Comparison of ENCODE assay signal across 20 mouse cellular contexts in the genomic region with DNA sequence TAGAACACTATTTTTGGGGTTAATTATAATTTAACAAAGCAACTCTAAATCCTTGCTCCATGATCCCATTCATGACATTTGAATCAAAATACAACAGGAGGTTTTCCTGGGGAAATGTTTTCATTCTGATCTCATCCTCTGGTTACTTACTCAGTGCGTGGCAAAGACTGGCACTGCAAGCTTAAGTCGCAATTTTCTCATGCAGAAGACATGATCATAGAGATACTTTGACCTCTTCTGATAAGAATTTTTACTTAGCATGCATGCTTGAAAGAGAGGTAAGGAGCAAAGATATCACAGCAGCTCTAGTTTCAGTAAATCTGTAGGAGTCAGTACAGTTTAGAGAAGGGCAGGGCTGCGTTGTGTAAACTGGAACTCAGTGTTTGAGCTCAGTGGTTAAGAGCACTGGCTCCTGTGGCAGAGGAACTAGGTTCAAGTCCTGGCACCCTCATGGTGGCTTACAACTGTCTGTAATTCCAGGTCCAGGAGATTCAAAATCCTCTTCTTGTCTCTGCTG. TPM values are rescaled to one million over a fixed set of nuclear protein-coding genes. Genes with fewer than 3 reads are reported as not detected.
DNase-seq lines count a peak whose midpoint lies in the region; ATAC-seq and TF ChIP-seq lines count a peak whose summit lies in the region.
"Had no signal": no experiment of that assay in that cellular context is flagged by ENCODE, and none has a peak within 500 bp of the region (broad histone marks: within the 10 kb centered on the region; RNA-seq: fewer than 3 reads in every experiment).

No protein-coding gene starts in this region.

- WGBS in heart, embryonic 16.5 days: 55% methylated on average over 3 of the region's 3 CpGs
- 57% methylated on average over 3 of the region's 3 CpGs for WGBS in midbrain, embryonic 11.5 days
- 74% methylated on average over 3 of the region's 3 CpGs for WGBS in midbrain, embryonic 10.5 days
- WGBS in stomach, postnatal 0 days: 37% methylated on average over 3 of the region's 3 CpGs

- H3K4me3 ChIP-seq in gastrocnemius, adult 2 months: peak overlapping the region; percentile 66
- no peak overlapping the region for H3K4me3 ChIP-seq in heart, embryonic 16.5 days (ENCODE audit: low read length)
- no peak overlapping the region for H3K4me3 ChIP-seq in midbrain, embryonic 11.5 days (ENCODE audit: low read depth, low read length)
- H3K4me3 ChIP-seq in midbrain, embryonic 10.5 days: no peak overlapping the region
- peak overlapping the region; percentile 22; the same call in 1 of the 2 replicates for H3K4me3 ChIP-seq in stomach, postnatal 0 days (ENCODE audit: low read depth, low read length)
- H3K4me3 ChIP-seq: liver, embryonic 13.5 days; lung, embryonic 15.5 days; midbrain, embryonic 13.5 days; neural tube, embryonic 13.5 days; stomach, embryonic 15.5 days had no signal

- ATAC-seq in heart, embryonic 16.5 days (replicated peaks; ENCODE audit: extremely low read depth, insufficient read depth, low FRiP score): no peak
- ATAC-seq in midbrain, embryonic 11.5 days (ENCODE audit: low FRiP score): no peak
- no peak for ATAC-seq in stomach, postnatal 0 days (ENCODE audit: low FRiP score, low TSS enrichment)
- ATAC-seq: midbrain, embryonic 13.5 days had no signal

- intact Hi-C loops in gastrocnemius, adult 2 months (cut with DNase I): no loop called here

- H3K9me3 ChIP-seq in heart, embryonic 16.5 days (replicated peaks; ENCODE audit: control insufficient read depth, low read length): no peaks in the 10 kb centered on the region
- H3K9me3 ChIP-seq in midbrain, embryonic 11.5 days (ENCODE audit: control insufficient read depth, low read length): no peaks in the 10 kb centered on the region
- no peaks in the 10 kb centered on the region for H3K9me3 ChIP-seq in midbrain, embryonic 10.5 days (replicated peaks)
- H3K9me3 ChIP-seq in stomach, postnatal 0 days (ENCODE audit: control insufficient read depth, low read length): no peaks in the 10 kb centered on the region
- H3K9me3 ChIP-seq: liver, embryonic 13.5 days; lung, embryonic 15.5 days; midbrain, embryonic 13.5 days; neural tube, embryonic 13.5 days; stomach, embryonic 15.5 days had no signal

- TF ChIP-seq EP300 in stomach, postnatal 0 days (optimal IDR thresholded peaks at IDR 0.05): no peak

- H3K4me1 ChIP-seq in heart, embryonic 16.5 days (ENCODE audit: control insufficient read depth, insufficient read depth, low read length): no peaks in the 10 kb centered on the region
- no peaks in the 10 kb centered on the region for H3K4me1 ChIP-seq in midbrain, embryonic 11.5 days (ENCODE audit: control insufficient read depth, insufficient read depth, low read length)
- no peaks in the 10 kb centered on the region for H3K4me1 ChIP-seq in midbrain, embryonic 10.5 days
- H3K4me1 ChIP-seq in stomach, postnatal 0 days (replicated peaks; ENCODE audit: control insufficient read depth, insufficient read depth): no peaks in the 10 kb centered on the region
- H3K4me1 ChIP-seq: liver, embryonic 13.5 days; lung, embryonic 15.5 days; midbrain, embryonic 13.5 days had no signal

- H3K27ac ChIP-seq in gastrocnemius, adult 2 months: peak overlapping the region; percentile 70
- H3K27ac ChIP-seq in heart, embryonic 16.5 days (ENCODE audit: low read length): no peak overlapping the region
- no peak overlapping the region for H3K27ac ChIP-seq in midbrain, embryonic 11.5 days (ENCODE audit: low read depth, low read length)
- no peak overlapping the region for H3K27ac ChIP-seq in midbrain, embryonic 10.5 days (replicated peaks)
- no peak overlapping the region for H3K27ac ChIP-seq in stomach, postnatal 0 days (replicated peaks)
- H3K27ac ChIP-seq: hindbrain, embryonic 14.5 days; liver, embryonic 13.5 days; lung, embryonic 15.5 days; midbrain, embryonic 13.5 days; neural tube, embryonic 13.5 days; stomach, embryonic 15.5 days had no signal

- H3K4me2 ChIP-seq in heart, embryonic 16.5 days (ENCODE audit: low read depth, low read length): peak overlapping the region; percentile 36
- H3K4me2 ChIP-seq in midbrain, embryonic 11.5 days: no peak overlapping the region
- H3K4me2 ChIP-seq in stomach, postnatal 0 days (replicated peaks; ENCODE audit: low read depth): peak overlapping the region; percentile 39
- H3K4me2 ChIP-seq: hindbrain, embryonic 14.5 days; liver, embryonic 13.5 days; lung, embryonic 15.5 days; midbrain, embryonic 13.5 days; neural tube, embryonic 13.5 days had no signal

- no peak overlapping the region for H3K9ac ChIP-seq in heart, embryonic 16.5 days (ENCODE audit: low read length)
- H3K9ac ChIP-seq in midbrain, embryonic 11.5 days (ENCODE audit: low read length): no peak overlapping the region
- no peak overlapping the region for H3K9ac ChIP-seq in stomach, postnatal 0 days (ENCODE audit: low read length)
- H3K9ac ChIP-seq: hindbrain, embryonic 14.5 days; liver, embryonic 13.5 days; lung, embryonic 15.5 days; midbrain, embryonic 13.5 days; neural tube, embryonic 13.5 days; stomach, embryonic 15.5 days had no signal

- no peaks in the 10 kb centered on the region for H3K27me3 ChIP-seq in heart, embryonic 16.5 days (ENCODE audit: control insufficient read depth, insufficient read depth, low read length)
- H3K27me3 ChIP-seq in midbrain, embryonic 11.5 days (ENCODE audit: control insufficient read depth, insufficient read depth, low read length): no peaks in the 10 kb centered on the region
- H3K27me3 ChIP-seq in midbrain, embryonic 10.5 days (ENCODE audit: low read depth, poor library complexity, severe bottlenecking): no peaks in the 10 kb centered on the region
- H3K27me3 ChIP-seq in stomach, postnatal 0 days (ENCODE audit: control insufficient read depth, insufficient read depth, low read length): no peaks in the 10 kb centered on the region
- H3K27me3 ChIP-seq: liver, embryonic 13.5 days; lung, embryonic 15.5 days; midbrain, embryonic 13.5 days; neural tube, embryonic 13.5 days; stomach, embryonic 15.5 days had no signal

- H3K36me3 ChIP-seq in heart, embryonic 16.5 days (ENCODE audit: control insufficient read depth, insufficient read depth): no peaks in the 10 kb centered on the region
- H3K36me3 ChIP-seq in midbrain, embryonic 11.5 days (ENCODE audit: control insufficient read depth, insufficient read depth, low read length): no peaks in the 10 kb centered on the region
- no peaks in the 10 kb centered on the region for H3K36me3 ChIP-seq in midbrain, embryonic 10.5 days
- H3K36me3 ChIP-seq in stomach, postnatal 0 days (ENCODE audit: control insufficient read depth, insufficient read depth, low read length): no peaks in the 10 kb centered on the region
- H3K36me3 ChIP-seq: liver, embryonic 13.5 days; lung, embryonic 15.5 days; midbrain, embryonic 13.5 days; neural tube, embryonic 13.5 days; stomach, embryonic 15.5 days had no signal

- no peak for DNase-seq in gastrocnemius, adult 2 months
- no peak for DNase-seq in gastrocnemius, postnatal 10 days
- no peak for DNase-seq in heart, adult 18-20 months
- DNase-seq in midbrain, embryonic 11.5 days (ENCODE audit: low spot score, missing footprints): peak; percentile 70
- no peak for DNase-seq in midbrain, embryonic 10.5 days (ENCODE audit: low spot score)
- no peak for DNase-seq in stomach, postnatal 0 days (ENCODE audit: low spot score)
- DNase-seq in B cell, adult 2 months: no peak
- DNase-seq: cerebellum, adult 2 months; heart, adult 11 months; layer of hippocampus, postnatal 36 days; left cerebral cortex, postnatal 4 days; liver, embryonic 13.5 days; right cerebral cortex, adult 18-20 months had no signal

- no peak for TF ChIP-seq CTCF in gastrocnemius, adult 2 months (IDR thresholded peaks at IDR 0.05)
- no peak for TF ChIP-seq CTCF in stomach, postnatal 0 days (IDR thresholded peaks at IDR 0.05; ENCODE audit: low read depth)

RNA-seq across cellular contexts. Expression of a gene that starts 11.5 kb away (rescaled TPM):
- total RNA-seq in gastrocnemius, adult 2 months (2021): 1 to 10 TPM; 1.3 to 2.1 TPM
- 1 to 10 TPM; 3.0 to 3.5 TPM for total RNA-seq in gastrocnemius, postnatal 10 days (2021)
- polyA plus RNA-seq in heart, embryonic 16.5 days (2015; fragmentation: Nextera tagmentation; extraction: Ambion mirVana): 2.3 and 3.2 TPM in 2 replicates
- 1 to 10 TPM; 6.8 to 8.6 TPM for total RNA-seq in heart, adult 18-20 months (2021)
- 0.10 and 0.33 TPM in 2 replicates for polyA plus RNA-seq in midbrain, embryonic 11.5 days (2014; fragmentation: Nextera tagmentation; extraction: Ambion mirVana)
- polyA plus RNA-seq in midbrain, embryonic 10.5 days (2016; fragmentation: Nextera tagmentation; extraction: Ambion mirVana): 0.15 and 0.33 TPM in 2 replicates
- 8.9 and 11.2 TPM in 2 replicates for polyA plus RNA-seq in stomach, postnatal 0 days (2015; fragmentation: Nextera tagmentation; extraction: Ambion mirVana)
- polyA plus RNA-seq: forebrain, embryonic 11.5 days had no signal

Comparison
In these comparisons a context has a peak if more than half of its experiments do, and no peak if none do; other contexts are left out.
1. H3K4me3 ChIP-seq: peak in gastrocnemius, adult 2 months (single experiment) and stomach, postnatal 0 days (single experiment); none in heart, embryonic 16.5 days (single experiment), midbrain, embryonic 11.5 days (single experiment) and midbrain, embryonic 10.5 days (single experiment).